Mouse (Mus musculus): ENCODE data around the gene Zscan10. TPM values are rescaled to one million over a fixed set of nuclear protein-coding genes. Genes with fewer than 3 reads are reported as not detected.

Zscan10 gene
- polyA plus RNA-seq, 1 experiment from 2014 or later, result 0.20 TPM

DNA sequence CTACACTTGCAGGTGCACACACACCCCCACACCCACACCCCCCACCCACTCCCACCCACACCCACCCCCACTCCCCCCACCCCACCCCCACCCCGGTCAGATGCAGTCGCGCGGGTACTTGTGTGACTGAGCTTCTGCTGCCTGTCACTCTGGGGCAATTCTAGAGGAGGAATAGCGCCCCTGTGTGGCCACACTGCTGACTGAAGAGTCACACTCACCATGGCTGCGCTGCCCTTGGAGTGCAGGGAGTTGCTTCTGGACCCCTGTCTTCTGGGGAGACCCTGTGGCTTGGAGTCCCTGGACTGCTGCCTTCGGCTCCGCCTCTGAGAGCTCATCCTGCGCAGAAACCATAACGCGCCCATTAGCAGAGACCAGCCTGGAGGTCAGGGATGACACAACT lies 40.9 kb upstream of the Zscan10 start:
- no peak overlapping the region for H3K4me2 ChIP-seq (ENCODE audit: low read length)
- no peak overlapping the region for H3K9ac ChIP-seq (ENCODE audit: low read depth, low read length)
- H3K27me3 ChIP-seq (replicated peaks; ENCODE audit: control insufficient read depth, insufficient read depth, low read length), result no peaks in the 10 kb centered on the region
- H3K4me3 ChIP-seq (ENCODE audit: low read length), result no peak overlapping the region
- ATAC-seq, result no peak
- no peaks in the 10 kb centered on the region for H3K9me3 ChIP-seq (ENCODE audit: control insufficient read depth, low read length)
- peaks cover 43% of the 10 kb centered on the region for H3K36me3 ChIP-seq (ENCODE audit: control insufficient read depth, insufficient read depth, low read length)
- 43% methylated on average over 11 of the region's 11 CpGs for WGBS
- peaks cover 9% of the 10 kb centered on the region for H3K4me1 ChIP-seq (ENCODE audit: control insufficient read depth, insufficient read depth, low read depth, low read length)
- H3K27ac ChIP-seq (ENCODE audit: low read depth, low read length), result no peak overlapping the region

DNA sequence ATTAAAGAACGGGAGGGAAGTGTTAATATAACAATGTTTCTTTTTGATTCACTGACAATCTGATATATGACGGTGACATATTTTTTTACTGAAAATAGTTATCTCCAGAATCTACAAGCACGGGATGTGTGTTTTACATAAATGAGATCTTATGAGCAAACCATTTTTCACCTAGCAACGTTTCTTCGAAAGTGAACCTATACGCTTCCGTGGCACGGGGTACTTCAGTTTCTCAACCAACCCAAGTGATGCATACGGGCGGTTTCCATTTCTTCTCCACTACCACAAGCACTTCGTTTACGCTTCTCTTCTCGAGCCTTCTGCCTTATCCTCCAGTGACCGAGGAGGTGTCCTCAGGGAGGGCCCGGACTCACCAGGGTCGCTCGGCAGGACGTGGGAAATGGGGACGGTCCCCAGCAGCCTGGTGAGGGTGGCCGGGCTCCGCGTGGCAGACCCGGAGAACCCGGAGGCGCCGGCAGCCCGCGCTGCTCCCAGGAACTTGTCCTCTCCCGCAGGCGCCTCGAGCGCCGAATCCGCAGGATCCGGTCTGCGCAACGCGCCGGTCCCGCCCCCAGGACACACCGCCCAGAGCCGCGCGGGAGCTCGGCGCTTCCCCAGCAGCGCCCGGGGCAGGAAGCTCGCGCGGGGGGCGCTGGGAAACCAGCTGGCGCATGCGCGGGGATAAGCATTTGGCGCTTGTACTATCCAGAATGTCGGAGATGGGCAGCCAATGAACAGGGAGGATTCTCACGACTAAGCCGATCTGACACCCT lies 36.9 kb upstream of the Zscan10 start, which contains the start of gene Zfp213:
Gene Zfp213, minus strand, starts transcription at position 644 of the 773 bp plus-strand sequence.
- Histone ChIP-seq H3K36me3 (ENCODE audit: control insufficient read depth, insufficient read depth, low read length) (peaks cover 15% of the 10 kb centered on the region), H3K9me3 (ENCODE audit: control insufficient read depth, low read length) (no peaks in the 10 kb centered on the region), H3K4me1 (ENCODE audit: control insufficient read depth, insufficient read depth, low read depth, low read length) (peaks cover 14% of the 10 kb centered on the region), H3K9ac (ENCODE audit: low read depth, low read length) (peak within 1 kb of the TSS; percentile 95), H3K27me3 (replicated peaks; ENCODE audit: control insufficient read depth, insufficient read depth, low read length) (no peaks in the 10 kb centered on the region), H3K4me3 (ENCODE audit: low read length) (peak within 1 kb of the TSS; percentile 90), H3K4me2 (ENCODE audit: low read length) (peak within 1 kb of the TSS; percentile 92), H3K27ac (ENCODE audit: low read depth, low read length) (peak within 1 kb of the TSS; percentile 96)
- ATAC-seq, result peak; percentile 97
- WGBS, result under 1% methylated on average over 59 of the region's 59 CpGs

DNA sequence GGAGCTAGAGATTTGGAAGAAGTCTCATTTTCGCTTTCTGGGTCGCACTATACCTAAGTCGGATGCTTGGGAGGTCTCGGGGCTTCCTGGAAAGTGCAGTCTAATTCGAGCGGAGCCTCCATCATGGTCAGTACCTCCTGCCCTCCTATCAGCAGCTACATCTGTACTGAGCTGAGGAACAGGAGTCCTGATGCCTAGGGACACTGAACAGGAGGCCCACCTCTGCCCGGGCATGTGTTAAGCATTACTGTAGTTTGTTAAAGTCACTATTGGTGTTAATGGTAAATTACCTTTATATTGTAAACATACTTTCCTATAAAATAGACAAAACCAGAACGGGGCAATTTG lies 36.3 kb upstream of the Zscan10 start:
- H3K9ac ChIP-seq (ENCODE audit: low read depth, low read length), result peak overlapping the region; percentile 95
- under 1% methylated on average over 8 of the region's 8 CpGs for WGBS
- peak overlapping the region; percentile 96 for H3K27ac ChIP-seq (ENCODE audit: low read depth, low read length)
- H3K4me3 ChIP-seq (ENCODE audit: low read length), result peak overlapping the region; percentile 90
- H3K4me2 ChIP-seq (ENCODE audit: low read length), result peak overlapping the region; percentile 92
- ATAC-seq, result peak; percentile 84
- no peaks in the 10 kb centered on the region for H3K9me3 ChIP-seq (ENCODE audit: control insufficient read depth, low read length)
- peaks cover 9% of the 10 kb centered on the region for H3K36me3 ChIP-seq (ENCODE audit: control insufficient read depth, insufficient read depth, low read length)
- H3K4me1 ChIP-seq (ENCODE audit: control insufficient read depth, insufficient read depth, low read depth, low read length), result peaks cover 14% of the 10 kb centered on the region
- H3K27me3 ChIP-seq (replicated peaks; ENCODE audit: control insufficient read depth, insufficient read depth, low read length), result no peaks in the 10 kb centered on the region

DNA sequence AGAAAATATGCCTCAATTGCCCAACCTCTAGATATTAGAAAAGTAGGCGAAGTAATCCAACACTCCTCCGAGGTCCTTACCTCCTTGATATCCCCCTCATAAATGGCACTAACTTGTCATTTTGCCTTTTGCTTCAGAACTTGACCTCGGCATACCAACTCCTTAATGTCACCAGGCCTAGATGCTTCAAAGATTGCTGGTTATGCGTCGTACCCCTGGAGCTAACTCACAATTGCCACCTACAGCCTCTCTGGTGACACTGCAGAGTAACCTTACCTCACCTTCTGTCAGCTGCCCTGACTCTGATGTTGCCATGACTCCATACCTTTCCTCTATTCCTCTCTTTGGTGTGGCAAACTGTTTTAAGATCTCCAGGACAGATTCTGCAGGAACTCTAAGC lies 33.9 kb upstream of the Zscan10 start:
- Histone ChIP-seq H3K9ac (ENCODE audit: low read depth, low read length) (no peak overlapping the region), H3K4me1 (ENCODE audit: control insufficient read depth, insufficient read depth, low read depth, low read length) (peaks cover 14% of the 10 kb centered on the region), H3K9me3 (ENCODE audit: control insufficient read depth, low read length) (no peaks in the 10 kb centered on the region), H3K36me3 (ENCODE audit: control insufficient read depth, insufficient read depth, low read length) (no peaks in the 10 kb centered on the region), H3K4me2 (ENCODE audit: low read length) (no peak overlapping the region), H3K27me3 (replicated peaks; ENCODE audit: control insufficient read depth, insufficient read depth, low read length) (no peaks in the 10 kb centered on the region), H3K4me3 (ENCODE audit: low read length) (no peak overlapping the region), H3K27ac (ENCODE audit: low read depth, low read length) (no peak overlapping the region)
- WGBS, result 57% methylated on average over 5 of the region's 5 CpGs
- ATAC-seq, result no peak

DNA sequence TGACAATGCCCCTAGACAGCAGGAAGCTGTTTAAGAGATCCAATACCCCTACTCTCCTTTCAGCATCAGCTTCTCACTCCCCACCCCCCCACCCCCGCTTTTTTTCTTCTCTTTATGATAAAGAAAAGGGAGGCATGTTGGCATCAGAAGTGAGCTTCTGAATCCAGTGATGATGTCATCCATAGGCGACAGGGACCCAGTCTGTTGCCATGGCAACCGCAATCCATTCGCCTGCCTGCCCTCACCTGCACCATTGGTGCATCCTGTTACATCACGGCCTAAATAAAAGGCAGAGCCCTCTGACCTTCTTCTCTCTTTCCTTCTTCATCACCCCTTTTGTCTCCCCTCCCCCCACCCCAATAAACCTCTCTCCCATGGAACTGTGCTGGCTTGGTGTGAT lies 32.3 kb upstream of the Zscan10 start:
- Histone ChIP-seq H3K4me2 (ENCODE audit: low read length) (no peak overlapping the region), H3K4me1 (ENCODE audit: control insufficient read depth, insufficient read depth, low read depth, low read length) (peaks cover 8% of the 10 kb centered on the region), H3K36me3 (ENCODE audit: control insufficient read depth, insufficient read depth, low read length) (no peaks in the 10 kb centered on the region), H3K27me3 (replicated peaks; ENCODE audit: control insufficient read depth, insufficient read depth, low read length) (no peaks in the 10 kb centered on the region), H3K9ac (ENCODE audit: low read depth, low read length) (no peak overlapping the region), H3K9me3 (ENCODE audit: control insufficient read depth, low read length) (no peaks in the 10 kb centered on the region), H3K27ac (ENCODE audit: low read depth, low read length) (no peak overlapping the region), H3K4me3 (ENCODE audit: low read length) (no peak overlapping the region)
- no peak for ATAC-seq
- WGBS, result 26% methylated on average over 5 of the region's 5 CpGs

DNA sequence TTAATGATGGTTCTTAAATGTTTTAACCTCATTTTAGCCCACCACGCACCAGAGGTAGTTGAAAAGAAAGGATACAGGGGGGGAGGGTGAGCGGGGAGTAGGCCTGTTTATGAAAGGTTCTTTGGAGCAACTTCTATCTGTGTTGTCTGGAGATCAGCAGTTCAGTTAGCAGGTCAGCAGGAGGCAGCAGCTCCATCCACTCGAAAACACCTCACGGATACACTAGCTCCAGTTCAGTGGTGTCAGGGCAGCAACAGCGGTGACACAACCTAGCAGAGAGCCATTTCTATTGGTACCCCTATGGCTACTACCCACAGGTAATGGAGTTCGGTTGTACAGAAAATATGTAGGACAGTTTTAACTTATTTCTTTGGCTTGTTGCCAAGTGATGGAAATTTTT lies 30.6 kb upstream of the Zscan10 start:
- Histone ChIP-seq H3K27ac (ENCODE audit: low read depth, low read length) (no peak overlapping the region), H3K36me3 (ENCODE audit: control insufficient read depth, insufficient read depth, low read length) (peaks cover 8% of the 10 kb centered on the region), H3K9ac (ENCODE audit: low read depth, low read length) (no peak overlapping the region), H3K9me3 (ENCODE audit: control insufficient read depth, low read length) (no peaks in the 10 kb centered on the region), H3K27me3 (replicated peaks; ENCODE audit: control insufficient read depth, insufficient read depth, low read length) (no peaks in the 10 kb centered on the region), H3K4me3 (ENCODE audit: low read length) (no peak overlapping the region), H3K4me2 (ENCODE audit: low read length) (no peak overlapping the region), H3K4me1 (ENCODE audit: control insufficient read depth, insufficient read depth, low read depth, low read length) (peaks cover 3% of the 10 kb centered on the region)
- no peak for ATAC-seq
- 47% methylated on average over 6 of the region's 6 CpGs for WGBS

DNA sequence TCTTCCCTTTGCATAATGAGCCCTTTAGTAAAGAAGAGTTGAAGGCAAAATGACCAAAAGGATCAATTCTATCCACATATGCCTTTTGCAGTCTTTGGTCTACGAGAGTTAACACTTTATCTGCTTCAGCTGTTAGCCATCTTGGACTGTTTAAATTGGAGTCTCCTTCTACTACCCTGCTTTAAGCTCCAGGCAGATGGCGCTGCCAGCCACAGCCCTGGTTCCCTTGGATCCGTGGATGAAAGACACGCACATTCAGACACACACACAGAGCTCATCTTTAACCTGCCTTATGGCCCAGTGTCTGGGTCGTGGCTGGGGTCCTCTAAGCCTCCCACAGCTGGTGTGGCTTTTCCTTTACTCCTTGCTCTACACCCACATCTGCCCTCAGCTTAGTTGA lies 29.6 kb upstream of the Zscan10 start:
- 0 out of 2 replicates have a peak, but pooled peaks have one; percentile 12 for ATAC-seq
- Histone ChIP-seq H3K4me3 (ENCODE audit: low read length) (no peak overlapping the region), H3K27me3 (replicated peaks; ENCODE audit: control insufficient read depth, insufficient read depth, low read length) (no peaks in the 10 kb centered on the region), H3K9me3 (ENCODE audit: control insufficient read depth, low read length) (peaks cover 5% of the 10 kb centered on the region; the same call in 1 of the 2 replicates), H3K36me3 (ENCODE audit: control insufficient read depth, insufficient read depth, low read length) (peaks cover 17% of the 10 kb centered on the region), H3K4me1 (ENCODE audit: control insufficient read depth, insufficient read depth, low read depth, low read length) (no peaks in the 10 kb centered on the region), H3K4me2 (ENCODE audit: low read length) (no peak overlapping the region), H3K9ac (ENCODE audit: low read depth, low read length) (no peak overlapping the region), H3K27ac (ENCODE audit: low read depth, low read length) (no peak overlapping the region)
- 23% methylated on average over 5 of the region's 5 CpGs for WGBS

DNA sequence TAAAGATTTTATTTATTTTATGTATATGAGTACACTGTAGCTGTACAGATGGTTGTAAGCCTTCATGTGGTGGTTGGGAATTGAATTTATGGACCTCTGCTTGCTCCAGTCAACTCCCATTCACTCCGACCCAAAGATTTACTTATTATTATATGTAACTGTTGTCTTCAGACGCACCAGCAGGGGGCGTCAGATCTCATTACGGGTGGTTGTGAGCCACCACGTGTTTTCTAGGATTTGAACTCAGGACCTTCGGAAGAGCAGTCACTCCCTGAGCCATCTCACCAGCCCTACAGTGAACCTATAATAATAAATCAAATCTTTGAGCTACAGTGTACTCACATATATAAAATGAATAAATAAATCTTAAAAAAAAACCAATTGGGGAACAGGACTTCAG lies 28.6 kb upstream of the Zscan10 start:
- no peaks in the 10 kb centered on the region for H3K4me1 ChIP-seq (ENCODE audit: control insufficient read depth, insufficient read depth, low read depth, low read length)
- no peak overlapping the region for H3K27ac ChIP-seq (ENCODE audit: low read depth, low read length)
- WGBS, result 80% methylated on average over 6 of the region's 6 CpGs
- peaks cover 6% of the 10 kb centered on the region; the same call in 1 of the 2 replicates for H3K9me3 ChIP-seq (ENCODE audit: control insufficient read depth, low read length)
- H3K4me2 ChIP-seq (ENCODE audit: low read length), result no peak overlapping the region
- H3K36me3 ChIP-seq (ENCODE audit: control insufficient read depth, insufficient read depth, low read length), result peaks cover 26% of the 10 kb centered on the region
- H3K9ac ChIP-seq (ENCODE audit: low read depth, low read length), result no peak overlapping the region
- H3K4me3 ChIP-seq (ENCODE audit: low read length), result no peak overlapping the region
- H3K27me3 ChIP-seq (replicated peaks; ENCODE audit: control insufficient read depth, insufficient read depth, low read length), result no peaks in the 10 kb centered on the region
- ATAC-seq, result no peak

DNA sequence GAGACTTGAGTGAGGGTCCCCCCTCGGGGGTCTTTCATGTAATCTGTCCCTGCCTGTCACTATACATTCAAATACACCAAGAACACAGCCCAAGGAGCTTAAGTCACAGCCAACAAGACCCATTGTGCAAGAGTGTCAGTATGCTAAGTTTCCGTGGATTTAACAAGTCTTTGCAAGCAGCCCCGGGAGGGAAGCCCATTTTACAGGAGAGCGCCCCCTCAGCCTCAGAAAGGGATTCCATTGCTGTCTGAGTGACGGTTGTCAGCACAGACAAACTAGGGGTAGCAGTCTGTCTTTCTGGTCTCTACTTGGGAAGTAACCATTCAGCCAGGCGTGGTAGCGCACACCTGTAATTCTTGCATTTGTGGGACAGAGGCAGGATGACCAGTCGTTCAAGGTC lies 26.5 kb upstream of the Zscan10 start:
- Histone ChIP-seq H3K9me3 (ENCODE audit: control insufficient read depth, low read length) (peaks cover 6% of the 10 kb centered on the region; the same call in 1 of the 2 replicates), H3K27ac (ENCODE audit: low read depth, low read length) (no peak overlapping the region), H3K36me3 (ENCODE audit: control insufficient read depth, insufficient read depth, low read length) (peaks cover 39% of the 10 kb centered on the region), H3K4me1 (ENCODE audit: control insufficient read depth, insufficient read depth, low read depth, low read length) (no peaks in the 10 kb centered on the region), H3K4me3 (ENCODE audit: low read length) (no peak overlapping the region), H3K4me2 (ENCODE audit: low read length) (no peak overlapping the region), H3K9ac (ENCODE audit: low read depth, low read length) (no peak overlapping the region), H3K27me3 (replicated peaks; ENCODE audit: control insufficient read depth, insufficient read depth, low read length) (no peaks in the 10 kb centered on the region)
- no peak for ATAC-seq
- 93% methylated on average over 8 of the region's 8 CpGs for WGBS

Data from hindbrain, embryonic 16.5 days (tissue).